Mouse (Mus musculus) embryonic facial prominence, embryonic 14.5 days (tissue): ENCODE measurements around the gene Dmxl2. TPM values are rescaled to one million over a fixed set of nuclear protein-coding genes. Genes with fewer than 3 reads are reported as not detected.

ENCODE experiments used
- ATAC-seq: fragments of 200-750 bp; cut with Nextera tagmentation; 2 replicates; pipeline ENCODE4 v1.8.0; 2017; ENCODE audit warnings: low read depth, moderate number of reproducible peaks, moderate TSS enrichment
- DNase-seq: peaks from one replicate; pipeline ENCODE4 v3.0.0-alpha.2; 2015; ENCODE audit warnings: low spot score
- H3K27ac ChIP-seq: fragments of 300-500 bp; sonication (generic); replicated peaks from 2 replicates; pipeline ENCODE4 v1.5.1; 2014; ENCODE audit warnings: low read depth, mild to moderate bottlenecking, low read length, moderate library complexity
- H3K27me3 ChIP-seq: fragments of 300-500 bp; sonication (generic); replicated peaks from 2 replicates; pipeline ENCODE4 v1.6.1; 2014; ENCODE audit warnings: low read length; ENCODE audit not compliant: control insufficient read depth, insufficient read depth
- H3K36me3 ChIP-seq: fragments of 300-500 bp; sonication (generic); 2 replicates; pipeline ENCODE4 v1.6.1; 2014; ENCODE audit warnings: low read length, mixed read lengths; ENCODE audit not compliant: control insufficient read depth, insufficient read depth
- H3K4me1 ChIP-seq: fragments of 300-500 bp; sonication (generic); 2 replicates; pipeline ENCODE4 v1.6.1; 2014; ENCODE audit warnings: antibody characterized with exemption, low read length; ENCODE audit not compliant: control insufficient read depth, insufficient read depth
- H3K4me2 ChIP-seq: fragments of 300-500 bp; sonication (generic); 2 replicates; pipeline ENCODE4 v1.6.1; 2014; ENCODE audit warnings: low read depth, mild to moderate bottlenecking, low read length, moderate library complexity, mixed read lengths
- H3K4me3 ChIP-seq: fragments of 300-500 bp; sonication (generic); 2 replicates; pipeline ENCODE4 v1.5.1; 2014; ENCODE audit warnings: low read depth, mild to moderate bottlenecking, low read length
- H3K9ac ChIP-seq: fragments of 300-500 bp; sonication (generic); 2 replicates; pipeline ENCODE4 v1.6.1; 2014; ENCODE audit warnings: low read depth, mild to moderate bottlenecking, low read length, moderate library complexity, mixed read lengths
- H3K9me3 ChIP-seq: fragments of 300-500 bp; sonication (generic); 2 replicates; pipeline ENCODE4 v1.6.1; 2016; ENCODE audit warnings: low read length; ENCODE audit not compliant: control insufficient read depth
- WGBS: fragments of 180-500 bp; shearing (Covaris S2); extraction: QIAGEN DNeasy Blood & Tissue Kit; methylation state at CpG from one replicate; pipeline ENCODE4 v1.1.7; 2014; 5-methylcytosine and 5-hydroxymethylcytosine counted together
- polyA plus RNA-seq: library from polyadenylated mRNA; unstranded; fragments of >200 nt; fragmentation: Nextera tagmentation; extraction: Ambion mirVana; gene quantifications from 2 replicates; pipeline ENCODE4 v1.2.1, GENCODE M21; 2014

Gene Dmxl2
- polyA plus RNA-seq, 1 experiment from 2014 or later: 7.7 TPM

DNA sequence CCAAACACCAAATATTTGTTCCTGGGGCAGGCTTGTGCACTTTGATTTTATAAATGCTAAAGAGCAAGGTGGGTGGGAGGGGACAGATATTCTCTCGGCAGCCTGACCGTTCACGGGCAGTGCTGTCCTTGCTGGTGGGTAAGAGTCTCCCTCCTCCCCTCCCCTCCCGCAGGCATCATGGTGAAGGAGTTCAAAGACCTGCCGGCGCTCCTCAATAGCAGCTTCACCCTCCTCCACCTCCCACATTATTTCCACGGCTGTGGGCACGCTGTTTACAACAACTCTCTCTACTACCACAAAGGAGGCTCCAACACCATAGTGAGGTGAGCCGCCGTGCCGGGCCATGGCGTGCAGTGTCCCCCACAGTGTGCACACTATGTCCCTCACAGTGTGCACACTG is 165.8 kb downstream of the Dmxl2 start:
- Histone ChIP-seq H3K27ac (no peak overlapping the region), H3K4me1 (no peaks in the 10 kb centered on the region), H3K9ac (no peak overlapping the region), H3K9me3 (no peaks in the 10 kb centered on the region), H3K27me3 (no peaks in the 10 kb centered on the region), H3K4me3 (no peak overlapping the region), H3K36me3 (no peaks in the 10 kb centered on the region), H3K4me2 (no peak overlapping the region)
- ATAC-seq (no peak), DNase-seq (no peak)
- WGBS: 86% methylated on average over 12 of the region's 12 CpGs

DNA sequence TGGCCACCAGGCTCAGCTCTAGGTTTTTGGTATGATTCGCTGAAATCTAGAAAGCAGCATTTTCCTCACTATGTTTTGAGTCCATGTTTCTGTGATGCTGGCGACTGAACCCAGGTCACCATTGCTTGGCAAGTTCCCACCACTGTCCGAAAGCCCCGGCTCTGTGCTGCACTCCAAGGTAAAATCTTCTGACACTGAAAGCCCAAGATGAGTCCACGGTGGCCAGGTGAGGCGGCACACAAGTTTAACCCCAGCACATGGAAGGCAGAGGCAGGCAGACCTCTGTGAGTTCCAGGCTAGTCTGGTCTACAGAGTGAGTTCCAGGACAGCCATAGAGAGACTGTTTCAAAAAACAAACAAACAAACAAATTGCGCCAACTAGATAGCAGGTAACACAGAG is 172.2 kb downstream of the Dmxl2 start:
- H3K9ac ChIP-seq: no peak overlapping the region
- H3K9me3 ChIP-seq: no peaks in the 10 kb centered on the region
- DNase-seq: no peak
- H3K4me3 ChIP-seq: no peak overlapping the region
- ATAC-seq: no peak
- H3K4me2 ChIP-seq: no peak overlapping the region
- H3K27ac ChIP-seq: no peak overlapping the region
- no peaks in the 10 kb centered on the region for H3K27me3 ChIP-seq
- H3K4me1 ChIP-seq: no peaks in the 10 kb centered on the region
- WGBS: 89% methylated on average over 7 of the region's 7 CpGs
- no peaks in the 10 kb centered on the region for H3K36me3 ChIP-seq

DNA sequence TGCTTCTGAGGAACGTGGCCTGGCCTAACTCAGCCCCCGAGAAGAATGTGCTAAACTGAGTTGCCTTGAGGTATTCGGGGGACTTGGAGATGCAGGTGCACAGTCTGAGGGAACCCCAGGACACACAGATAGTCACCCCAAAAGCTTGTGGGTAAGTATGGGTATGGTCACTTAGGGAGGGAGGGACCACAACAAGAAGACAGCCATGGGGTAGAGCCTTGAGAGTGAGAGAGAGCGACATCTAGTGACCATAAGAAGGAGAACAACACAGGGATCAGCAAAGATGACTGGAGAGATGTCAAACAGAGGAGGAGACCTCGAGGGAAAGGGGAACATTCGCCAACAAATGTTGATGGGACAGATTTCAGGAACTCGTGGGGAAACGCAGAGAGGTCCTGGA is 178.0 kb downstream of the Dmxl2 start:
- Histone ChIP-seq H3K4me2 (no peak overlapping the region), H3K9ac (no peak overlapping the region), H3K4me1 (no peaks in the 10 kb centered on the region), H3K4me3 (no peak overlapping the region), H3K27ac (no peak overlapping the region), H3K36me3 (no peaks in the 10 kb centered on the region), H3K9me3 (no peaks in the 10 kb centered on the region), H3K27me3 (no peaks in the 10 kb centered on the region)
- WGBS: 44% methylated on average over 8 of the region's 8 CpGs
- ATAC-seq (no peak), DNase-seq (no peak)

DNA sequence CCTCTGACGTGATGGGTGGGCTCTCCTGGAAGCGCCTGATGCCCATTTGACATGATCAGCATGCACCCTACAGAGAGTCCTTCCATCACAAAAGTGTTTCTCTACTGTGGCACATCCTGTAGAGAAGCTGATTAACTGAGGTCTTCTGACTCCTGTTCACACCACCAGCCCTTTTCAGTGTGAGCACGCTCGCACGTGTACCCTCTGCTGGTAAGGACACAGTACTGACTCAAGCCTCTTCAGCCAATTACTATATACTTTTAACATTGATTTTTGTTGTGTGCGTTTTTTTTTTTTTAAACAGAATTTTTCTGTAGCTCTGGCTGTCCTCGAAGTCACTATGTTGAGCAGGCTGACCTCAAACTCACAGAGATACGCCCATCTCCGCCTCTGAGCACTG is 185.1 kb downstream of the Dmxl2 start:
- H3K27ac ChIP-seq: no peak overlapping the region
- ATAC-seq: no peak
- no peaks in the 10 kb centered on the region for H3K4me1 ChIP-seq
- H3K9me3 ChIP-seq: no peaks in the 10 kb centered on the region
- no peaks in the 10 kb centered on the region for H3K36me3 ChIP-seq
- no peaks in the 10 kb centered on the region for H3K27me3 ChIP-seq
- H3K9ac ChIP-seq: no peak overlapping the region
- 74% methylated on average over 9 of the region's 9 CpGs for WGBS
- no peak overlapping the region for H3K4me3 ChIP-seq
- no peak overlapping the region for H3K4me2 ChIP-seq
- no peak for DNase-seq

Other genes starting within 250 kb of the Dmxl2 start
- gene Cyp19a1, start 233.5 kb downstream of the Dmxl2 start, polyA plus RNA-seq: not detected in 2 replicates
- 0.59 and 0.72 TPM in 2 replicates for gene Gldn, start 215.1 kb downstream of the Dmxl2 start, polyA plus RNA-seq
- not detected in 2 replicates for gene Sh2d7, start 37.4 kb upstream of the Dmxl2 start, polyA plus RNA-seq
- 18.8 and 22.4 TPM in 2 replicates for gene Cib2, start 58.6 kb upstream of the Dmxl2 start, polyA plus RNA-seq
- gene Idh3a, start 84.7 kb upstream of the Dmxl2 start, polyA plus RNA-seq: 136 and 159 TPM in 2 replicates
- 2.9 and 3.5 TPM in 2 replicates for gene Acsbg1, start 160.2 kb upstream of the Dmxl2 start, polyA plus RNA-seq
- gene Dnaja4, start 197.2 kb upstream of the Dmxl2 start, polyA plus RNA-seq: 14.1 and 16.1 TPM in 2 replicates
- 143 and 154 TPM in 2 replicates for gene Wdr61, start 232.9 kb upstream of the Dmxl2 start, polyA plus RNA-seq